Mouse (Mus musculus) MEL (cell line): ENCODE data around the gene Krtap9-5. TPM values are rescaled to one million over a fixed set of nuclear protein-coding genes. Genes with fewer than 3 reads are reported as not detected.

Experiments
- polyA plus RNA-seq, 2 experiments: library from polyadenylated mRNA; stranded (reverse) in 1 of 2; unstranded in 1 of 2; fragments of >175 nt in 1 of 2; fragments of >200 nt in 1 of 2; gene quantifications; 2 replicates each; pipeline versions ENCODE4 v1.2.1 to v1.2.4; 2012; ENCODE audit warnings: low replicate concordance in 2 of 2, low read depth in 1 of 2; ENCODE audit not compliant: insufficient read length in 2 of 2, insufficient read depth in 1 of 2, missing spikeins in 1 of 2
- total RNA-seq: library from RNA; depleted of rRNA; stranded (reverse); fragments of 300-350 nt; gene quantifications from 2 replicates; pipeline ENCODE4 v1.2.3, GENCODE M21; 2012; rRNA removed

Gene Krtap9-5
- total and polyA plus RNA-seq, 3 experiments: not detected

Other genes starting within 250 kb of the Krtap9-5 start
Only the 30 nearest of the 32 such genes appear.
- gene Gm11595, start 175.6 kb upstream of the Krtap9-5 start, total RNA-seq: not detected in 2 replicates
- gene Gm11595, start 175.6 kb upstream of the Krtap9-5 start, polyA plus RNA-seq: not detected
- not detected in 2 replicates for gene Krtap4-8, start 167.8 kb upstream of the Krtap9-5 start, total RNA-seq
- not detected for gene Krtap4-8, start 167.8 kb upstream of the Krtap9-5 start, polyA plus RNA-seq
- not detected in 2 replicates for gene Krtap4-9, start 163.3 kb upstream of the Krtap9-5 start, total RNA-seq
- not detected for gene Krtap4-9, start 163.3 kb upstream of the Krtap9-5 start, polyA plus RNA-seq
- not detected in 2 replicates for gene Gm11596, start 155.0 kb upstream of the Krtap9-5 start, total RNA-seq
- not detected for gene Gm11596, start 155.0 kb upstream of the Krtap9-5 start, polyA plus RNA-seq
- not detected in 2 replicates for gene Gm11569, start 149.5 kb upstream of the Krtap9-5 start, total RNA-seq
- gene Gm11569, start 149.5 kb upstream of the Krtap9-5 start, polyA plus RNA-seq: not detected
- gene Gm11554, start 144.0 kb upstream of the Krtap9-5 start, total RNA-seq: not detected in 2 replicates
- gene Gm11554, start 144.0 kb upstream of the Krtap9-5 start, polyA plus RNA-seq: not detected
- gene Krtap4-13, start 138.6 kb upstream of the Krtap9-5 start, total RNA-seq: not detected in 2 replicates
- not detected for gene Krtap4-13, start 138.6 kb upstream of the Krtap9-5 start, polyA plus RNA-seq
- not detected in 2 replicates for gene Gm11564, start 132.8 kb upstream of the Krtap9-5 start, total RNA-seq
- not detected for gene Gm11564, start 132.8 kb upstream of the Krtap9-5 start, polyA plus RNA-seq
- gene 2300003K06Rik, start 110.4 kb upstream of the Krtap9-5 start, total RNA-seq: not detected in 2 replicates
- gene 2300003K06Rik, start 110.4 kb upstream of the Krtap9-5 start, polyA plus RNA-seq: not detected
- not detected in 2 replicates for gene Krtap4-16, start 96.9 kb upstream of the Krtap9-5 start, total RNA-seq
- not detected for gene Krtap4-16, start 96.9 kb upstream of the Krtap9-5 start, polyA plus RNA-seq
- gene Gm11568, start 90.6 kb upstream of the Krtap9-5 start, total RNA-seq: not detected in 2 replicates
- not detected for gene Gm11568, start 90.6 kb upstream of the Krtap9-5 start, polyA plus RNA-seq
- gene Gm11559, start 84.0 kb upstream of the Krtap9-5 start, total RNA-seq: not detected in 2 replicates
- not detected for gene Gm11559, start 84.0 kb upstream of the Krtap9-5 start, polyA plus RNA-seq
- gene Krtap9-1, start 75.1 kb upstream of the Krtap9-5 start, total RNA-seq: not detected in 2 replicates
- gene Krtap9-1, start 75.1 kb upstream of the Krtap9-5 start, polyA plus RNA-seq: not detected
- gene Gm11567, start 69.3 kb upstream of the Krtap9-5 start, total RNA-seq: not detected in 2 replicates
- not detected for gene Gm11567, start 69.3 kb upstream of the Krtap9-5 start, polyA plus RNA-seq
- not detected in 2 replicates for gene Krtap31-1, start 40.6 kb upstream of the Krtap9-5 start, total RNA-seq
- not detected for gene Krtap31-1, start 40.6 kb upstream of the Krtap9-5 start, polyA plus RNA-seq
- not detected in 2 replicates for gene Gm11565, start 33.7 kb upstream of the Krtap9-5 start, total RNA-seq
- gene Gm11565, start 33.7 kb upstream of the Krtap9-5 start, polyA plus RNA-seq: not detected
- gene Krtap31-2, start 12.2 kb upstream of the Krtap9-5 start, total RNA-seq: not detected in 2 replicates
- not detected for gene Krtap31-2, start 12.2 kb upstream of the Krtap9-5 start, polyA plus RNA-seq
- not detected in 2 replicates for gene Krtap29-1, start 30.6 kb downstream of the Krtap9-5 start, total RNA-seq
- gene Krtap29-1, start 30.6 kb downstream of the Krtap9-5 start, polyA plus RNA-seq: not detected
- 0.08 TPM in 1 of 2 replicates, not detected in the other for gene Krtap16-1, start 38.1 kb downstream of the Krtap9-5 start, total RNA-seq
- not detected for gene Krtap16-1, start 38.1 kb downstream of the Krtap9-5 start, polyA plus RNA-seq
- gene Krtap17-1, start 45.5 kb downstream of the Krtap9-5 start, total RNA-seq: not detected in 2 replicates
- not detected for gene Krtap17-1, start 45.5 kb downstream of the Krtap9-5 start, polyA plus RNA-seq
- not detected in 2 replicates for gene Krt33a, start 67.7 kb downstream of the Krtap9-5 start, total RNA-seq
- not detected for gene Krt33a, start 67.7 kb downstream of the Krtap9-5 start, polyA plus RNA-seq
- gene Krt33b, start 81.4 kb downstream of the Krtap9-5 start, total RNA-seq: not detected in 2 replicates
- gene Krt33b, start 81.4 kb downstream of the Krtap9-5 start, polyA plus RNA-seq: not detected
- not detected in 2 replicates for gene Krt34, start 93.1 kb downstream of the Krtap9-5 start, total RNA-seq
- gene Krt34, start 93.1 kb downstream of the Krtap9-5 start, polyA plus RNA-seq: not detected
- gene Krt31, start 102.1 kb downstream of the Krtap9-5 start, total RNA-seq: not detected in 2 replicates
- gene Krt31, start 102.1 kb downstream of the Krtap9-5 start, polyA plus RNA-seq: not detected
- gene Krt32, start 139.8 kb downstream of the Krtap9-5 start, total RNA-seq: not detected in 2 replicates
- not detected for gene Krt32, start 139.8 kb downstream of the Krtap9-5 start, polyA plus RNA-seq
- not detected in 2 replicates for gene Krt35, start 147.8 kb downstream of the Krtap9-5 start, total RNA-seq
- not detected for gene Krt35, start 147.8 kb downstream of the Krtap9-5 start, polyA plus RNA-seq
- gene Krt36, start 157.2 kb downstream of the Krtap9-5 start, total RNA-seq: not detected in 2 replicates
- gene Krt36, start 157.2 kb downstream of the Krtap9-5 start, polyA plus RNA-seq: not detected
- gene Krt13, start 173.1 kb downstream of the Krtap9-5 start, total RNA-seq: not detected in 2 replicates
- not detected for gene Krt13, start 173.1 kb downstream of the Krtap9-5 start, polyA plus RNA-seq
- not detected in 2 replicates for gene Krt15, start 187.5 kb downstream of the Krtap9-5 start, total RNA-seq
- not detected for gene Krt15, start 187.5 kb downstream of the Krtap9-5 start, polyA plus RNA-seq
- gene Krt19, start 200.2 kb downstream of the Krtap9-5 start, total RNA-seq: not detected in 2 replicates
- not detected for gene Krt19, start 200.2 kb downstream of the Krtap9-5 start, polyA plus RNA-seq